Mouse (Mus musculus): ENCODE measurements at regions not wholly inside any gene's neighbourhood (a gene's known extent, or its start where the extent isn't known, plus 50 kb on each side); places are given as distances from the start of the nearest gene placed in this dataset.

DNA sequence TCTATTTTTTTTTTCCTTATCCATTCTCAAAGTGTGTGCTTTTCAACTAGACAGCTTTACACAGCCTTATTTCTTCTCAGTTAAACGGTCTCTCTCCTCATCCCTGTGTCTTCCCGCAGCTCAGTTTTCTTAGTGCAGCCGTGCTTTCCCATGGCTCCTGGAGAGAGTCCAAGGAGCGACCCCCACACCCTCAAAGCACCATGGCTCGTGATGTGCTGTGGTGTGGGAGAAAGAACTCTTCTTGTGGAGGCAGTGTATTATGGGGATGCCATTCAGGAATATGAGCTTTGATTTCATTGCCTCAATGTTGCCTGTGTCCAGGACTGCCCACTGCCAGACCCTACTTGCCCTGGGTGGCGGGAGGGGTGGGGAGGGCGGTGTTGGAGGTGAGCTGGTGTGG lies 576.1 kb downstream of the Tmem182 start:
- H3K27ac ChIP-seq (replicated peaks): no peak overlapping the region
- H3K4me2 ChIP-seq: no peak overlapping the region
- H3K4me1 ChIP-seq: peaks cover 14% of the 10 kb centered on the region; the same call in 1 of the 2 replicates
- peak; percentile 3; the same call in 1 of the 2 replicates for ATAC-seq (ENCODE audit: low FRiP score)
- H3K4me3 ChIP-seq (replicated peaks): no peak overlapping the region
- H3K27me3 ChIP-seq (replicated peaks): no peaks in the 10 kb centered on the region
- WGBS: 61% methylated on average over 7 of the region's 7 CpGs
- H3K9me3 ChIP-seq (replicated peaks): no peaks in the 10 kb centered on the region
- no peaks in the 10 kb centered on the region for H3K36me3 ChIP-seq
- no peak overlapping the region for H3K9ac ChIP-seq (replicated peaks)

DNA sequence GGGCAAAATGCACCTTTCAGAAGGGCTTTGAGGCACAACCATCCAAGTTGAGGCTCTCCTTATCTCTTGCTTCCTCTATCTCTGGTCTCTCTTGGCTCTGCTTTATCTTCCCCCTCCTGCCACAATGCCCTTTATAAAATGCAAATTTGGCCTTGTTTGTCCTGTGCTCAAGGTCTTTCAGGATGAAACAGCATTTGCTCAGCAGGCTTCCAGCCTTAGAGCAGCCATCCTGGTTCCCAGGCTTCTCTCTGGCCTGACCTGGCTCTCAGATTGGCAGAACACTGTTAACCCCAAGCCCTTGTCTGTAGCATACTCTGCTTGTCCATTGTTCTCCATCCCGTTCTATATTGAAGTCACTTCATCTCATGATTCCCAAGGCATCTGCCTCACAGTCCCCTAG lies 579.3 kb downstream of the Tmem182 start:
- 8% methylated on average over 1 of the region's 1 CpGs for WGBS
- no peak overlapping the region for H3K4me3 ChIP-seq (replicated peaks)
- H3K36me3 ChIP-seq: no peaks in the 10 kb centered on the region
- H3K27ac ChIP-seq (replicated peaks): no peak overlapping the region
- H3K4me1 ChIP-seq: peaks cover 16% of the 10 kb centered on the region
- ATAC-seq (ENCODE audit: low FRiP score): no peak
- H3K9ac ChIP-seq (replicated peaks): no peak overlapping the region
- no peaks in the 10 kb centered on the region for H3K9me3 ChIP-seq (replicated peaks)
- no peaks in the 10 kb centered on the region for H3K27me3 ChIP-seq (replicated peaks)
- H3K4me2 ChIP-seq: no peak overlapping the region

DNA sequence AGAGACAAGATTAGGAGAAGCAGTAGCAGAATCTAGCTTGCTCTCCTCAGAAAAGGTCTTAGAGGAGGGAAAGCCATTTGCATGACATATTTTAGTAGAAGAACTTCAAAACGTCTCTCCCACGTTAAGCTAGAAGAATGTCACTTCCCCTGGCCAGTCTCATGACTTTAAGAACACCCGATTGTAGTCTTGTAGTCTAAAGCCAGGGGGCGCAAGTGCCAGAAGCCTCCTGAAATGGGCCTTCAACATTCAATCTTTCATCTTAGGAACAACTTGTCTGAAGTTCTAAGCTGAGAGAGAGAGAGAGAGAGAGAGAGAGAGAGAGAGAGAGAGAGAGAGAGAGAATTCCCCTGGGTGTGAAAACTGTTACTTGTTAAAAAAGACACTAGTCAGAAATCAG lies 581.0 kb downstream of the Tmem182 start:
- no peak overlapping the region for H3K9ac ChIP-seq (replicated peaks)
- 71% methylated on average over 4 of the region's 4 CpGs for WGBS

DNA sequence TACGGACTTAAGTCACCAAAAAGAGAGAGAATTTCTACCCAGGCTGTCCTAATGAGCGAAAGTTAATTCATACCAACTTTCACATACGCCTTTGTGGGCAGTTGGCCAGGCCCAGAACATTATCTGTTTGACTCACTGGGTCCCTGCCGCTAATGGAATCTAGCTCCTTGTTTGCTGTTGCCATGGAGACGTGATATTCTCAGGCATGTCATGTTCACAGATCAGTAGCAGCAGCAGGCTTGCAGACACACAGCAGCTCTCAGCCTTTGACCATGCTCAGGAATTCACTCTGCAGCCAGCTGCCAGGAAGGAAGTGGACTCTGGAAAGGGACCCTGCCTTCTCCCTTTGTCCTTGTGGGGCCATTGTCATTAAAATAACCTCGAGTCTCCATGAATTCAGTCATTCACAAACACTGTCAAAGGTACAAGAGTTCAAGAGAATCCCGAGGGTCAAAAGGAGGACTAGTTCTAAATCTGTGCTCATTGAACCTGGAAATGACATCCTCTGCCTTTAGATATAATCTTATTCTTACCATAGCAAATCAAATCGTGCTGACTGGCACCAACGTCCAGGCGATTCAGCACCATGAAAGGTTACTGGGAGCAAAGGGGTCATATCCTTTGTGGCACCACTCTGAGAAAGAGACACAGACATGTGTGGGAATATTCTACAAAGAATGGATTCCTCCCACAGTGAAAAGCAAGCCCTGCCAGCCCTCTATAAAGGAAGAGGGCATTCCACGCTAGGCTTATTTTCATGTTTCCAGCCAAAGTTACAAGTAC lies 584.9 kb downstream of the Tmem182 start:
- 6% methylated on average over 11 of the region's 11 CpGs for WGBS
- H3K27me3 ChIP-seq (replicated peaks): no peaks in the 10 kb centered on the region
- peak; percentile 92 for ATAC-seq (ENCODE audit: low FRiP score)
- no peak overlapping the region for H3K4me3 ChIP-seq (replicated peaks)
- H3K27ac ChIP-seq (replicated peaks): peak overlapping the region; percentile 6; the same call in 1 of the 2 replicates
- H3K9me3 ChIP-seq (replicated peaks): no peaks in the 10 kb centered on the region
- H3K4me2 ChIP-seq: peak overlapping the region; percentile 17
- H3K36me3 ChIP-seq: no peaks in the 10 kb centered on the region
- no peak overlapping the region for H3K9ac ChIP-seq (replicated peaks)
- H3K4me1 ChIP-seq: peaks cover 15% of the 10 kb centered on the region

More for the DNA sequence above, 581.0 kb downstream of the Tmem182 start:
- Histone ChIP-seq H3K27me3 (replicated peaks) (no peaks in the 10 kb centered on the region), H3K4me1 (peaks cover 17% of the 10 kb centered on the region), H3K4me2 (no peak overlapping the region), H3K9me3 (replicated peaks) (no peaks in the 10 kb centered on the region), H3K27ac (replicated peaks) (no peak overlapping the region), H3K4me3 (replicated peaks) (no peak overlapping the region), H3K36me3 (no peaks in the 10 kb centered on the region)
- no peak for ATAC-seq (ENCODE audit: low FRiP score)

DNA sequence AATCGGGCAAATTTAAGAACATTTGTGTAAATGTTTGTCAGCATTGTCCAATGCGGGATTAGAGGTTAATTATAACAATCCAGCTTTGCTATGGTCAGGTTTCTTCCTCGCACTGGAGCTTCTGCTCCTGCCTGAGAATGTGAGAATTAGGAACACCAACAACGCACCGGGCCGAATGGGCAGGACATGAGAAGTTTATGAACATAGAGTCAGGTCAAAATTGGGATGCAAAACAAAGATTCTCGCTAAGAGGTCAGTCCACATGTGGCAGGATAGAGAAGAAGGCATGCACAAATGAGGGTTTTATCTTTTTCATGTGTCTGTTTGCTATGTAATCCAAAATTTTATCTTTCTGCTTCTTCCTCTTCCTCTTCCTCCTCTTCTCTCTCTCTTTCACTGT lies 585.7 kb downstream of the Tmem182 start:
- no peak overlapping the region for H3K4me3 ChIP-seq (replicated peaks)
- H3K27me3 ChIP-seq (replicated peaks): no peaks in the 10 kb centered on the region
- no peak for ATAC-seq (ENCODE audit: low FRiP score)
- H3K27ac ChIP-seq (replicated peaks): peak overlapping the region; percentile 6; the same call in 1 of the 2 replicates
- H3K36me3 ChIP-seq: no peaks in the 10 kb centered on the region
- H3K4me1 ChIP-seq: peaks cover 15% of the 10 kb centered on the region
- no peak overlapping the region for H3K4me2 ChIP-seq
- H3K9ac ChIP-seq (replicated peaks): no peak overlapping the region
- WGBS: 38% methylated on average over 7 of the region's 7 CpGs
- H3K9me3 ChIP-seq (replicated peaks): no peaks in the 10 kb centered on the region

DNA sequence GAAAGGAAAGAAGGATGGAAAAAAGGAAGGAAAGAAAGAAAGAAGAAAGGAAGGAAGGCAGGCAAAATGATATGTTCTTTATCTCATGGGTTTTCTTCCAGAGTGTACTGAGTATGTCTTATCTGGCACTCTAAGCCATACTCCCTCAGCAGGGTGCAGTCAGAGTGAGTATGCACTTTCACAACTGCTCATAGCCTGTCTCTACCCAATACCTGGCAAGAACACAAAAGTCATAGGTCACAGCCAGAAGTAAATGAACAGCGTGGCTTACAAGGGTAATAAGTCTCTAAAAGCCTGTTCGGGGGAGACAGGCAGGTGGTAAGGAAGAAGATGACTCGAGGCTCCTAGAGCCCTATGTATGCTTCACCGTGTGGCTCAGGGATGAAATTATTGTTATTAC lies 587.9 kb downstream of the Tmem182 start:
- Histone ChIP-seq H3K9me3 (replicated peaks) (no peaks in the 10 kb centered on the region), H3K9ac (replicated peaks) (no peak overlapping the region), H3K36me3 (no peaks in the 10 kb centered on the region), H3K27me3 (replicated peaks) (no peaks in the 10 kb centered on the region), H3K4me2 (no peak overlapping the region), H3K4me1 (peaks cover 15% of the 10 kb centered on the region), H3K27ac (replicated peaks) (no peak overlapping the region), H3K4me3 (replicated peaks) (no peak overlapping the region)
- WGBS: 43% methylated on average over 4 of the region's 4 CpGs
- ATAC-seq (ENCODE audit: low FRiP score): no peak

DNA sequence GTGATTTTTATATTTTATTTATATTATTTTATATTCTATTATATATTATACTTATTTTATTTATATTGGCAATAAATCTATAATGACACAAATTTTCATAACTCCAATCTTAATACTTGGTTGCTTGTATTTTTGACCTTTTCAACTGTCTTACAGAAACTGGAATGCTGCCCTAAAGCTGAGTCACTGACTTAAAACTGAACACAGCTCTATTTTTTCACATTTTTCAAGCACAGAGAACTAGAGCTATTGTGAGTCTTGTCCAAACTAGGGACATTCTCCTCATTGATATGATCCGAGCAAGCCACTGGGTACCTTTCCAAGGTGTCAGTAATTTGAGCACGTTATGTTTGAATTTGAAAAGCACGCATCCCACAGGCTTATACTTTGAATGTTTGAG lies 589.7 kb downstream of the Tmem182 start:
- no peak overlapping the region for H3K4me2 ChIP-seq
- H3K27ac ChIP-seq (replicated peaks): no peak overlapping the region
- no peak overlapping the region for H3K9ac ChIP-seq (replicated peaks)
- ATAC-seq (ENCODE audit: low FRiP score): no peak
- no peak overlapping the region for H3K4me3 ChIP-seq (replicated peaks)
- no peaks in the 10 kb centered on the region for H3K27me3 ChIP-seq (replicated peaks)
- peaks cover 7% of the 10 kb centered on the region for H3K4me1 ChIP-seq
- no peaks in the 10 kb centered on the region for H3K9me3 ChIP-seq (replicated peaks)
- no peaks in the 10 kb centered on the region for H3K36me3 ChIP-seq
- WGBS: 87% methylated on average over 3 of the region's 3 CpGs

DNA sequence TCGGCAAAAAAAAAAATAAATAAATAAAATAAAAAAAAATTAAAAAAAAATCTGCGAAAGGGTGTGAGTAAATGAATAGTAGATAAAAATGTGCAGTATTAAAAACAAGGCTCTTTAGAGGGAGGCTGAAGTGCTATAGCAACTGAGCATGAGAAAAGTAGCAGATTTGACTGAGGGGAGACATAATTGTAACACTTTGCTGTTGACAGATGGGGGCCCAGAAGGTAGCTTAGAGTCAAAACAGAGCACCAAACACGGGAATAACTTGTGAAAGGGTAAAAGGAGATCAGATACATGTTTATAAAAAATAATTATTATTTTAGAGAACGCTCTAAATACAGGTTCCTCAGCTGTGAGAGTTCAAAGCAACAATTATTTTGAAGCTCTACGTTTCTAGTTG lies 605.1 kb downstream of the Tmem182 start:
- Histone ChIP-seq H3K36me3 (no peaks in the 10 kb centered on the region), H3K4me1 (no peaks in the 10 kb centered on the region), H3K9me3 (replicated peaks) (no peaks in the 10 kb centered on the region), H3K27ac (replicated peaks) (no peak overlapping the region), H3K4me3 (replicated peaks) (no peak overlapping the region), H3K4me2 (no peak overlapping the region), H3K9ac (replicated peaks) (no peak overlapping the region), H3K27me3 (replicated peaks) (no peaks in the 10 kb centered on the region)
- WGBS: 89% methylated on average over 5 of the region's 5 CpGs
- ATAC-seq (ENCODE audit: low FRiP score): no peak

DNA sequence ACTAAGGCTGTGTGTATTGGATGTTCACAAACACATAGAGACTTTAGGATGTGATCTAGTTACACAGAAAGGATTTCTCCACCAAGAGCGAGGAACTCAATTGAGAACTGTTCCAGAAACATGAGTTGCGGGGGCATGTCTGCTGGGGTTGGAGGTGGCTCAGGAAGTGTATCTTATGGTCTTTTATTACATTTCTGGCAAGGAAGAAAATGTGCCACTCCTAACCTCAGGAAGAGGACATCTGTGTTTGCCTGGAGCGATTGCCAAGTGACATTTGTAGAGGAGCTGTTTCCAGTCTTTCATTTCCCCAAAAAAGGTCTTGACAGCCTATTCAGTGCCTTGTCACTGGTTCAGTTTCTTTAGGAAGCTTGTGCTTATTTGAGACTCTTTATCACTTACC lies 606.2 kb downstream of the Tmem182 start:
- no peak for ATAC-seq (ENCODE audit: low FRiP score)

DNA sequence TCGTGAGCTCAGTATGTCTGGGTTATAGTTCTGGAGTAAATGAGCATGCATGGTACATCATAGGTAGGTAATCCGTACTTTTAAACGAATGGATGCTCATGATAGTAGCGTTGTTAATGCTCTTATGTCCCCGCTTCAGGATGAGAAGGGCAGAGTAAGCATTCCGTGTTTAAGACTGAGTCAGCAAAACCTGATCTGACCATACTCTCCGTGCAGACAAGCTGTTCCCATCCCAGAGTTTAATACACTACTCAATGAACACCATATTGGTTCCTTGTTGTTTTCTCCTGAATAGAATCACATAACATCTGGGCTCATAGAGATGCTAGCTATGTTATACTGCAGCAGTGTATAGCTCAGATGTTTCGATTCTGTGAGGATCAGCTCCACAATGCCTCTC lies 606.7 kb downstream of the Tmem182 start:
- no peak for ATAC-seq (ENCODE audit: low FRiP score)

More for the DNA sequence above, 606.2 kb downstream of the Tmem182 start:
- Histone ChIP-seq H3K27me3 (replicated peaks) (no peaks in the 10 kb centered on the region), H3K4me3 (replicated peaks) (no peak overlapping the region), H3K36me3 (no peaks in the 10 kb centered on the region), H3K4me2 (no peak overlapping the region), H3K4me1 (no peaks in the 10 kb centered on the region), H3K27ac (replicated peaks) (no peak overlapping the region), H3K9ac (replicated peaks) (no peak overlapping the region), H3K9me3 (replicated peaks) (no peaks in the 10 kb centered on the region)
- 94% methylated on average over 3 of the region's 3 CpGs for whole genome bisulfite sequencing

DNA sequence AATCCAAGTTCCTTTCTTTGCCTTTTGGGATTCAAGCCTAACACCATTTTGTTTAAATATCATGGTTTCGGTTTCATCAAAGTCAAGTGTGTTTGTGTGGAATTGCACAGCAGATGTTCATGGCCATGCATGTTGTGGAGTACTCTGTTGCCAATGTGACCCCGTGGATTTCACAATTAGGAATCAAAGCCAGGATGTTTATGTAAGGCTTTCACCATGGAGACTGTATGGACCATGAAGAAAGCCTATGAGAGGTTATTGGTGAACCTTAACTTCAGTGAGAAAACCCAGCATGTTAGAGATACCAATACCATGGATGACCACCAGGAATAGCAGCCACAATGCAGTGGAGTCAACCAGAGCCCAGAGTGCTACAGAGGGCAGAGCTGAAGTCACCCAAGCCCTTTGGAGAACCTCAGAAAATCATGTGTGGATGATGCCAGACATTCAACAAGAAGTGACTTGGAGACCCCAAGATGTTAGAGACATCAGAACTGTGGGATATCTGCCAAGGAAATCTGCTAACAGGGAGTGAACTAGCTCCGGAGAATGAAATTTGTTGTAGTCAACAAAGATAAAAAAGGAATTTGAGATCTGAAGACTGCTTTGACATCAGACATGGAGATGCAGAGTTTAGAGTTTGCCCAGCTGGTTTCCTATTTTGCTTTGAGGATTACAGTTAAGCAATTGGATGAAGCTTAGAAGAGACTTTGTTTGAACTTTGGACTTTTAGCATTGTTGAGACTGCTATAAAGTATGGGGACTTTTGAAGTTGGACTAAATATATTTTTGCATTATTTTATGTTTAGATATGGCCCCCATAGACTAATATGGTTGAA lies 615.3 kb downstream of the Tmem182 start:
- no peak for ATAC-seq (ENCODE audit: low FRiP score)
- no peak overlapping the region for H3K4me2 ChIP-seq
- H3K4me1 ChIP-seq: no peaks in the 10 kb centered on the region
- no peak overlapping the region for H3K27ac ChIP-seq (replicated peaks)
- WGBS: 88% methylated on average over 3 of the region's 3 CpGs
- no peaks in the 10 kb centered on the region for H3K9me3 ChIP-seq (replicated peaks)
- no peaks in the 10 kb centered on the region for H3K36me3 ChIP-seq
- H3K9ac ChIP-seq (replicated peaks): no peak overlapping the region
- H3K27me3 ChIP-seq (replicated peaks): no peaks in the 10 kb centered on the region
- no peak overlapping the region for H3K4me3 ChIP-seq (replicated peaks)

More for the DNA sequence above, 606.7 kb downstream of the Tmem182 start:
- Histone ChIP-seq H3K27me3 (replicated peaks) (no peaks in the 10 kb centered on the region), H3K9me3 (replicated peaks) (no peaks in the 10 kb centered on the region), H3K9ac (replicated peaks) (no peak overlapping the region), H3K4me2 (no peak overlapping the region), H3K27ac (replicated peaks) (no peak overlapping the region), H3K4me1 (no peaks in the 10 kb centered on the region), H3K36me3 (no peaks in the 10 kb centered on the region), H3K4me3 (replicated peaks) (no peak overlapping the region)
- WGBS: 93% methylated on average over 8 of the region's 8 CpGs

DNA sequence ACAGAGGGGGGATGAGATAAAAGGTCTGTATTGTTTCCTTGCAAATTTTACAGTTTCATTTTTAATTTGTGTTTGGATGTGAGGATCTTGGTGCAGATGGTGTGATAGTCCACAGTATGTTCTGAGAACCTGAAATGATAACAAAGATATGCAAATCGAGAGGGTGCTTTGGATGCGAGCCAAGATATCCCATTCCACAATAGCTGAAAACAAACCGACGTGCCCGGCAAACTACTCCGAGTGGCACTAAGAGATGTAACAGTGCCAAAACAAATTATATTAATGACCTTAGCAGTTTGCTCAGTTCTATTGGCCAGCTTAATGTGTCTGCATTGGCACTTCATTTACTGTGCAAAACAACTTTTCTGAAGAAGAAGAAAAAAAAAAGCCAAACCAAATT lies 622.5 kb downstream of the Tmem182 start:
- 0 out of 2 replicates have a peak, but pooled peaks cover 8% of the 10 kb centered on the region for H3K4me1 ChIP-seq
- no peak for ATAC-seq (ENCODE audit: low FRiP score)
- H3K9me3 ChIP-seq (replicated peaks): no peaks in the 10 kb centered on the region
- WGBS: 15% methylated on average over 6 of the region's 6 CpGs
- no peak overlapping the region for H3K9ac ChIP-seq (replicated peaks)
- H3K27me3 ChIP-seq (replicated peaks): no peaks in the 10 kb centered on the region
- H3K27ac ChIP-seq (replicated peaks): no peak overlapping the region
- H3K4me3 ChIP-seq (replicated peaks): no peak overlapping the region
- no peaks in the 10 kb centered on the region for H3K36me3 ChIP-seq
- H3K4me2 ChIP-seq: no peak overlapping the region

Measured in neural tube, embryonic 15.5 days (tissue).